Mouse (Mus musculus): ENCODE results near the gene Cpne2. TPM values are rescaled to one million over a fixed set of nuclear protein-coding genes. Genes with fewer than 3 reads are reported as not detected.
A peak's percentile ranks its signal among the peaks of the same experiment; 100 is the strongest.

The Cpne2 gene
- polyA plus RNA-seq, 1 experiment from 2014 or later, result 18.5 TPM

DNA sequence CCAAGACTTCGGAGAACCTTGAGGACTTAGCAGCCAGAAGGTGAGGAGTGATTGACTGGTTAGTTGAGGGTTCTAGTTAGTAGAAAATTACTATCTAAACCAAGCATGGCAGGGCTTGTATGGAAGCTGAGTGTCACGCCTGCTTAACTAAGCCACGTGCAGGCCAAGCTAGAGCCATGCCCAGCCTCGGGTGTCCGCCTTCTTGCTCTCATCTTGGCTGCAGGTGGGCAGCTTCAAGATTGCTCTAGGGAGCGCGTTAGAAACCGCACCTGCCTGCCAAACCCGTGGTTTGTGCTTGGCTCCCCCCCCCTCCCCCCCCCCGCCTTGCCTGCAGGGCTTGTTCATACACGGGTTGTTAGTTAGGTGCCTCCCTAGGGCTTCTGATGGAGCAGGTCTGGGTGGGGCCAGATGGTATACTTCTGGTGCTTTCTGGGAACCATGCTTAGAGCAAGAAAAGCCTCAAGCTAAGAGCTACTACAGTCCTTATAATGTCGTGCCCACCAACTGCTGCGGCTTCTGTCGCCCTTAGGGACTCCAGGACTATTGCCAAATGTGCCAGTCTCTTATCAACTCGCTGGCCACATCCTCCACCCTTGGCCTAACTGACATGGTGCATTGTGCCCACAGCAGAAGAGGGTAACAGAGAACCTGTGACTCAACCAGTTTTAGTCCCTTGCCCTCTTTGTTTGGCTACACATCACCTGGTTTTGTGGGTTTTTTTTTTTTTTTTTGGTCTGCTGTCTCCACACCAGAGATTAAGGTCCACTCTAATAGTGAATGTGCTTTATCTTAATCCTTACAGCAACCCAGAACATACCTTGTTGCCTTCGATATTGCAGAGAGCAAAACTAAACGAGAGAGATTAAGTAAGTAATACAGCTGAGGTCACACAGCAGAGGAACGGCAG lies 8.4 kb downstream of the Cpne2 start:
- WGBS, result 81% methylated on average over 18 of the region's 18 CpGs
- no peak for ATAC-seq (ENCODE audit: low FRiP score)
- H3K27me3 ChIP-seq, result 0 out of 2 replicates have a peak, but pooled peaks cover 4% of the 10 kb centered on the region

DNA sequence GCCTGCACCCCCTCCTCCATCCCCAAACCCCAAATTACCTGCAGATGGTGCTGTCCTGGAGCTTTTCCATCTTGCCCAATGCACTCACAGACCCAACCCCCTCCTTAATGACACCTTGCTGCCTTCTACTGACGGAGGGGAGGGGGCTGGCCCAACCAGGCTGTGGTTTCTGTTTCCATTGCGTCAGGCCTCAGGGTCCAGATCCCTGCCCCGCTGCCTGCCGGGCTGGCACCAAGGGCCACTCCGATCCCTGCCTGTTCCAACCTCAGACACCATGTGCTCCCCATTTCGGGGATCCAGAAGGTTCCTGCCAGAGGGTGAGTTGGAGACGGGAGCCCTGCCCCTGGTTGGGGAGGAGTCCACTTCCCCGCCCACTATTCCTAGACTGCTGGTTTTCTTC lies 11.2 kb downstream of the Cpne2 start:
- Histone ChIP-seq H3K4me1 (peaks cover 7% of the 10 kb centered on the region), H3K4me2 (no peak overlapping the region), H3K4me3 (replicated peaks) (no peak overlapping the region), H3K27me3 (no peaks in the 10 kb centered on the region), H3K9ac (no peak overlapping the region), H3K9me3 (no peaks in the 10 kb centered on the region), H3K27ac (no peak overlapping the region), H3K36me3 (replicated peaks) (no peaks in the 10 kb centered on the region)
- no peak for ATAC-seq (ENCODE audit: low FRiP score)
- WGBS, result 79% methylated on average over 8 of the region's 8 CpGs

More for the DNA sequence above, 8.4 kb downstream of the Cpne2 start:
- Histone ChIP-seq H3K9me3 (no peaks in the 10 kb centered on the region), H3K27ac (no peak overlapping the region), H3K4me3 (replicated peaks) (no peak overlapping the region), H3K9ac (no peak overlapping the region), H3K4me2 (no peak overlapping the region), H3K4me1 (0 out of 2 replicates have a peak, but pooled peaks cover 4% of the 10 kb centered on the region), H3K36me3 (replicated peaks) (no peaks in the 10 kb centered on the region)

DNA sequence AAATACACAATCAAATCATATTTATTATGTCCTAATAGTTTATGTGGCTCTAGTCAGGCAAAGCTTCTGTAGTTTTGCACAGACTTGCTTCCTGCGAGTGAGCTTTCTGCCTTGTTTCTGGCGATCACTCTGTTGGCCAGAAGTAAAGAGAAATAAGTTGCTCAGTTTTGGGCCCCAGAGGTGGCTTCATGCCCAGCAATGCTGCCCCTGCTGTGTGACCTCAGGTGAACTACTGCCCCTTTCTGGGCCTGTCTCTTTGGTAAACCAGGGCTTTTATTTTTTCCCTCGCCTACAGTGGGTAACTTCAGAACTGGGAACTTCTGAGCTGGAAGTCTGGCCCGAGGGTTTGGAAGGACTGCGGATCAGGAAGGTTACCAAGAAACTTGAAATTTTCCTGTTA lies 16.3 kb downstream of the Cpne2 start:
- Histone ChIP-seq H3K4me1 (peaks cover 45% of the 10 kb centered on the region), H3K4me3 (replicated peaks) (no peak overlapping the region), H3K4me2 (no peak overlapping the region), H3K27me3 (no peaks in the 10 kb centered on the region), H3K27ac (no peak overlapping the region), H3K9ac (0 out of 2 replicates have a peak overlapping the region, but pooled peaks have one; percentile 12), H3K9me3 (no peaks in the 10 kb centered on the region), H3K36me3 (replicated peaks) (no peaks in the 10 kb centered on the region)
- WGBS, result 63% methylated on average over 5 of the region's 5 CpGs
- no peak for ATAC-seq (ENCODE audit: low FRiP score)

DNA sequence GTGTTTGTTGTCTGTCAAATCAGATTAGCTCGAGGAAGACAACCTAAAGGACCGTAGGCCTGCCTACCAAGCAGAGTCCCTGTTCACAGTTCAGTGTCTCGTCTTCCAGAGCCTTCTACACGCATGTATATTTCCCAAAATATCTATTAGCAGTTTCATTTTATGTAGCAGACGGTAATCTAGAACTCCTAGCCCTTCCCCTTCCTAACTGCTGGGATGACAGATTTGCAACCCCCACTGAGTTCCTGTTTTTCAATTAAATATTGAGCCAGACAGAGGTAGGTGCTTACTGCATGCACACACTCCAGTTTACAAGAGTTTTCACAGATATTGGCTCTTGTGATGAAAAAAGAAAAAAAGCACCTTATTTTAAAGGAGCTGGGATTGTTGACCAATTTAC lies 16.7 kb downstream of the Cpne2 start:
- no peaks in the 10 kb centered on the region for H3K9me3 ChIP-seq
- ATAC-seq (ENCODE audit: low FRiP score), result no peak
- H3K4me3 ChIP-seq (replicated peaks), result no peak overlapping the region
- H3K36me3 ChIP-seq (replicated peaks), result no peaks in the 10 kb centered on the region
- no peak overlapping the region for H3K4me2 ChIP-seq
- H3K27ac ChIP-seq, result no peak overlapping the region
- 37% methylated on average over 5 of the region's 5 CpGs for WGBS
- H3K4me1 ChIP-seq, result peaks cover 45% of the 10 kb centered on the region
- H3K9ac ChIP-seq, result no peak overlapping the region
- H3K27me3 ChIP-seq, result no peaks in the 10 kb centered on the region

DNA sequence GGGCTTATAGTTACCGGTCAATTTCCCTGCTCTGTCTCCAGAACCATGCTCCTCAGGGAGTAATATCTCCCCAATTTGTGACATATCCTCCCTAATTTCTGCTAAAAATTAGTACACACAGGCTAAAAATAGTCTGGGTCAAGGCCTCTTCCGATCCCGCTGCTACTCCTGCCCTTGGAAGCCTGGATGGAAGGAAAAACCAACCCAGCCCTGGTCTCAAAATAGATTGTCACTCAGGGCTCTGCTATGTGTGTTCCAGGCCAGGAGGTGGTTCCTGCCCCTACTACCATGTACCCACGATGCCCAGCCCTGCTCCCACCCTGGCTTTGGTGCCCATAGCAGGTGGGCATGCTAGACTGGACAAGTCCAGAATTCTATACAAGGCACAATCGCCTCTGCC lies 17.2 kb downstream of the Cpne2 start:
- ATAC-seq (ENCODE audit: low FRiP score), result no peak
- Histone ChIP-seq H3K36me3 (replicated peaks) (no peaks in the 10 kb centered on the region), H3K4me3 (replicated peaks) (no peak overlapping the region), H3K4me2 (no peak overlapping the region), H3K4me1 (peaks cover 45% of the 10 kb centered on the region), H3K9ac (no peak overlapping the region), H3K27me3 (no peaks in the 10 kb centered on the region), H3K9me3 (no peaks in the 10 kb centered on the region), H3K27ac (no peak overlapping the region)
- WGBS, result 91% methylated on average over 5 of the region's 5 CpGs

- WGBS, result 27% methylated on average over 17 of the region's 17 CpGs
- H3K36me3 ChIP-seq (replicated peaks), result no peaks in the 10 kb centered on the region
- H3K4me2 ChIP-seq, result peak overlapping the region; percentile 35
- no peaks in the 10 kb centered on the region for H3K9me3 ChIP-seq
- H3K4me1 ChIP-seq, result peaks cover 45% of the 10 kb centered on the region
- H3K4me3 ChIP-seq (replicated peaks), result no peak overlapping the region
- peak; percentile 89 for ATAC-seq (ENCODE audit: low FRiP score)
- H3K27ac ChIP-seq, result peak overlapping the region; percentile 92
- peak overlapping the region; percentile 14; the same call in 1 of the 2 replicates for H3K9ac ChIP-seq
- H3K27me3 ChIP-seq, result no peaks in the 10 kb centered on the region
These were observed 19.0 kb downstream of the Cpne2 start for GRCm38 (mm10) chr8:94551471-94552422.

DNA sequence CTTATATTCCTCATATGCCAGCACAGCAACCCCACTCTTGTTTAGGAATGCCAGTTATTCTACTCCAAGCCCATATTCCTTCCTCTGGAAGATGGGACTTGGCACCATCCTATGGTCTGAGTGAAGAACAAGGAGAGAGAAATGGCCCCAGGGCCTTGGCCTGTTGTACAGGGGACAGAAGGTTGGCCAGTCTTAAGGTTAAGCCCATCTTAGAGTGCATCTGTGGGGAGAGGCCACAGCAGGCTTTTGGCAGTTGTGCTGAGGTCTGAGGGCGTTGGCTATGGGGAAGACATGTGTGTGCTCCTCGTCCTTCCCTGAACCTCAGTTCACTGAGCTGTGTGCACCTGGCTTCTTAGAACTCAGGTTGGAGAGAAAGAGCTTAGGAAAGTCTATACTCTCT lies 19.9 kb downstream of the Cpne2 start:
- ATAC-seq (ENCODE audit: low FRiP score), result no peak
- Histone ChIP-seq H3K9ac (no peak overlapping the region), H3K4me3 (replicated peaks) (no peak overlapping the region), H3K27me3 (no peaks in the 10 kb centered on the region), H3K36me3 (replicated peaks) (no peaks in the 10 kb centered on the region), H3K4me2 (no peak overlapping the region), H3K27ac (peak overlapping the region; percentile 92), H3K9me3 (no peaks in the 10 kb centered on the region), H3K4me1 (peaks cover 45% of the 10 kb centered on the region)
- WGBS, result 89% methylated on average over 2 of the region's 2 CpGs

- H3K36me3 ChIP-seq (replicated peaks), result no peaks in the 10 kb centered on the region
- no peaks in the 10 kb centered on the region for H3K27me3 ChIP-seq
- peaks cover 27% of the 10 kb centered on the region for H3K4me1 ChIP-seq
- H3K4me2 ChIP-seq, result no peak overlapping the region
- no peak for ATAC-seq (ENCODE audit: low FRiP score)
- 73% methylated on average over 3 of the region's 3 CpGs for WGBS
- H3K4me3 ChIP-seq (replicated peaks), result no peak overlapping the region
- no peaks in the 10 kb centered on the region for H3K9me3 ChIP-seq
- no peak overlapping the region for H3K9ac ChIP-seq
- no peak overlapping the region for H3K27ac ChIP-seq
These were observed 24.5 kb downstream of the Cpne2 start for GRCm38 (mm10) chr8:94557281-94557680.

DNA sequence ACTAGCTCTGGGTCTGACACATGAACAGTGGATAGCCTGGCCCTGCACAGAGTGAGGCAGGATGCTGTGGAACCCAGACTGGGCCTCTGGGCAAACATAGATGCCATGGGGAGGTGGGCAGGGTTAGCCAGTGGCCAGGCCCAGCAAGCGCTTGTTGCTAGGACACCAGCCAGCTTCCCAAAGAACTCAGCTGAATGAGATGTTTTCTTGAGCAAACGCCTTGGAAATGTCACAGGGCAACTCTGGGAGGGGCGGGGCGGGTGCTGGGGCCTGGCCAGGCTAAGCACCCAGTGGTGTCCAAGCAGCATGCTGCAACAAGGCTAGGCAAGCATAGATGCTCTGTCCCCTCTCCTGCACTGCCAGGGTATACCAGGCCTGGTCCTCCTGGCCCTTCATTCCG lies 28.5 kb downstream of the Cpne2 start:
- Histone ChIP-seq H3K9me3 (no peaks in the 10 kb centered on the region), H3K27me3 (no peaks in the 10 kb centered on the region), H3K27ac (peak overlapping the region; percentile 50; the same call in 1 of the 2 replicates), H3K4me2 (no peak overlapping the region), H3K4me1 (peaks cover 26% of the 10 kb centered on the region), H3K36me3 (replicated peaks) (no peaks in the 10 kb centered on the region; the same call in 1 of the 2 replicates), H3K9ac (no peak overlapping the region), H3K4me3 (replicated peaks) (no peak overlapping the region)
- ATAC-seq (ENCODE audit: low FRiP score), result peak; percentile 85
- WGBS, result 35% methylated on average over 5 of the region's 5 CpGs

DNA sequence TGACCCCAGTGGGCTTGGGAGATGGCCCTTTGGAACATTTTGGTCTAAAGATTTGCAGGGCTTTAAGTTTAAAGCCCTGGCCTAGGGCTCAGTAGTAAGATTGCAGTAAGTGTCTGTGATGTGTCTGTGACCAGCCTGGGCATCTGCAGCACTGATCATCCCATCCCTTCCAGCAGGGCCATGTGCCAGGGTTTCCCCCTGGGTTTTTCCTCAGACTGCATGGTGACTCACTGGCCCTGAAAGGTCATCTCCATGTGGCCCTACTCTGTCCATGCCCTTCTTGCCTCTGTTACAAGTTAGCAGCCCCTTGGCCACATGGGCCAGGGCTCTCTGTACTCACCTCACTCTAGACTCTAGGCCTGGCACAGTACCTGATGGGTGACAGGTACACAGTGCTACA lies 31.6 kb downstream of the Cpne2 start:
- H3K4me2 ChIP-seq, result no peak overlapping the region
- H3K36me3 ChIP-seq (replicated peaks), result no peaks in the 10 kb centered on the region; the same call in 1 of the 2 replicates
- no peaks in the 10 kb centered on the region for H3K27me3 ChIP-seq
- H3K9ac ChIP-seq, result no peak overlapping the region
- H3K4me3 ChIP-seq (replicated peaks), result no peak overlapping the region
- H3K4me1 ChIP-seq, result peaks cover 47% of the 10 kb centered on the region
- ATAC-seq (ENCODE audit: low FRiP score), result no peak
- H3K27ac ChIP-seq, result no peak overlapping the region
- H3K9me3 ChIP-seq, result no peaks in the 10 kb centered on the region

GRCm38 (mm10) chr8:94566033-94566432 lies 33.2 kb downstream of the Cpne2 start:
- Histone ChIP-seq H3K4me2 (no peak overlapping the region), H3K27me3 (no peaks in the 10 kb centered on the region), H3K4me1 (peaks cover 42% of the 10 kb centered on the region), H3K27ac (peak overlapping the region; percentile 76), H3K4me3 (replicated peaks) (no peak overlapping the region), H3K36me3 (replicated peaks) (no peaks in the 10 kb centered on the region; the same call in 1 of the 2 replicates), H3K9me3 (no peaks in the 10 kb centered on the region), H3K9ac (no peak overlapping the region)
- no peak for ATAC-seq (ENCODE audit: low FRiP score)
- 87% methylated on average over 6 of the region's 6 CpGs for WGBS
